11 mouse cellular contexts compared by ENCODE assay signal in the genomic region with DNA sequence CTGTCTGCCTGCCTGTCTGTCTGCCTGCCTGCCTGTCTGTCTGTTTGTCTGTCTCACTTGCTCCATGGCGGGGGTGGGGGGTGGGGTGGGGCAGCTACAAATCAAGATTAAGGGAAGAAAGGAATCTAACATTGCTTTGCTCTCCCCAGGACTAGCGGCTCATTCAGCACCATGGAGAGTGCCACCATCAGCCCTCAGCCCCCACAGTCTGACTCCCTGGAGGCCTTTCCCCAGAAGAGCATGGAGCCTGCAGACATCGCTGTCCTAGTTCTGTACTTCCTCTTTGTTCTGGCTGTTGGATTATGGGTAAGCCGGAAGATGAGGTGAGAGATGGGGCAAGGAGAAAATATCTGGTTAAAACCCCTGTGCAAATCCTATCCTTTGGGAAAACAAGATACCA. TPM values are rescaled to one million over a fixed set of nuclear protein-coding genes. Genes with fewer than 3 reads are reported as not detected.
DNase-seq lines count a peak whose midpoint lies in the region; ATAC-seq and TF ChIP-seq lines count a peak whose summit lies in the region.
"Had no signal": no experiment of that assay in that cellular context is flagged by ENCODE, and none has a peak within 500 bp of the region (broad histone marks: within the 10 kb centered on the region; RNA-seq: fewer than 3 reads in every experiment).

No protein-coding gene starts in this region.

- no peaks in the 10 kb centered on the region for H3K27me3 ChIP-seq in lung, embryonic 14.5 days (ENCODE audit: insufficient read depth, low read length)
- H3K27me3 ChIP-seq: heart, embryonic 13.5 days; limb, embryonic 13.5 days had no signal

- H3K9ac ChIP-seq in lung, embryonic 14.5 days = no peak overlapping the region
- H3K9ac ChIP-seq: heart, embryonic 13.5 days; limb, embryonic 13.5 days had no signal

- H3K9me3 ChIP-seq in lung, embryonic 14.5 days (ENCODE audit: low read depth, low read length) = no peaks in the 10 kb centered on the region
- H3K9me3 ChIP-seq: heart, embryonic 13.5 days; limb, embryonic 13.5 days had no signal

- TF ChIP-seq CTCF in lung, embryonic 14.5 days (IDR thresholded peaks at IDR 0.05; ENCODE audit: low read depth) = no peak

- no peaks in the 10 kb centered on the region for H3K36me3 ChIP-seq in lung, embryonic 14.5 days (ENCODE audit: insufficient read depth)
- H3K36me3 ChIP-seq: heart, embryonic 13.5 days; limb, embryonic 13.5 days had no signal

- no peak for ATAC-seq in CD4-positive, CD25-positive, alpha-beta regulatory T cell, adult 4 months
- ATAC-seq in lung, embryonic 14.5 days (ENCODE audit: insufficient read depth) = no peak
- peak; percentile 84 for ATAC-seq in megakaryocyte-erythroid progenitor cell, adult 5-6 weeks (replicated peaks; ENCODE audit: low FRiP score, low TSS enrichment, poor library complexity, severe bottlenecking)

- WGBS in lung, embryonic 14.5 days = 22% methylated on average over 4 of the region's 4 CpGs

- H3K4me1 ChIP-seq in lung, embryonic 14.5 days (ENCODE audit: insufficient read depth) = no peaks in the 10 kb centered on the region
- H3K4me1 ChIP-seq: heart, embryonic 13.5 days; limb, embryonic 13.5 days had no signal

- no peak overlapping the region for H3K4me2 ChIP-seq in lung, embryonic 14.5 days
- H3K4me2 ChIP-seq: heart, embryonic 13.5 days; limb, embryonic 13.5 days had no signal

- no peak overlapping the region for H3K4me3 ChIP-seq in lung, embryonic 14.5 days (ENCODE audit: low read depth, low read length)
- H3K4me3 ChIP-seq: heart, embryonic 13.5 days; limb, embryonic 13.5 days had no signal

- H3K27ac ChIP-seq in lung, embryonic 14.5 days (ENCODE audit: low read depth) = no peak overlapping the region
- H3K27ac ChIP-seq: heart, embryonic 13.5 days; limb, embryonic 13.5 days had no signal

- DNase-seq in CD4-positive, CD25-positive, alpha-beta regulatory T cell, adult 2 months (ENCODE audit: low read depth, low spot score) = peak; percentile 35
- DNase-seq in lung, embryonic 14.5 days = peak; percentile 80
- no peak for DNase-seq in lung, postnatal 25 days (ENCODE audit: low spot score)
- peak; percentile 23 for DNase-seq in c-Kit-positive CD71-positive TER-119-negative erythroid progenitor cells, embryonic 14.5 days (ENCODE audit: low read depth)
- DNase-seq in natural killer cell, adult 2 months (ENCODE audit: low spot score in 2 of 2) = no peak
- no peak for DNase-seq in heart, adult 11 months
- DNase-seq: cerebellum, adult 11 months had no signal

RNA-seq across cellular contexts. Expression of gene Slc5a11, which starts 20.9 kb away (rescaled TPM):
- polyA plus RNA-seq in CD4-positive, CD25-positive, alpha-beta regulatory T cell, adult 4 months (2017; shearing (Covaris generic)) = under 1 TPM; 0.42 to 0.70 TPM
- polyA plus RNA-seq in lung, embryonic 14.5 days (2014; fragmentation: Nextera tagmentation; extraction: Ambion mirVana) = 1.2 and 1.6 TPM in 2 replicates
- total RNA-seq in megakaryocyte-erythroid progenitor cell, adult 5-6 weeks (2014; fragmentation: Nextera tagmentation) = not detected in 2 replicates
- total RNA-seq in megakaryocyte-erythroid progenitor cell, adult 5-6 weeks (2017) = not detected in 2 replicates

Comparison
In these comparisons a context has a peak if more than half of its experiments do, and no peak if none do; other contexts are left out.
1. DNase-seq: peak in CD4-positive, CD25-positive, alpha-beta regulatory T cell, adult 2 months (single experiment), lung, embryonic 14.5 days (single experiment) and c-Kit-positive CD71-positive TER-119-negative erythroid progenitor cells, embryonic 14.5 days (single experiment); none in lung, postnatal 25 days (single experiment), natural killer cell, adult 2 months (0 of 2) and heart, adult 11 months (single experiment).